Mouse (Mus musculus): ENCODE data around the gene Chmp6. TPM values are rescaled to one million over a fixed set of nuclear protein-coding genes. Genes with fewer than 3 reads are reported as not detected.

The Chmp6 gene
- polyA plus RNA-seq, 2 experiments: 55.8 to 96.0 TPM

DNA sequence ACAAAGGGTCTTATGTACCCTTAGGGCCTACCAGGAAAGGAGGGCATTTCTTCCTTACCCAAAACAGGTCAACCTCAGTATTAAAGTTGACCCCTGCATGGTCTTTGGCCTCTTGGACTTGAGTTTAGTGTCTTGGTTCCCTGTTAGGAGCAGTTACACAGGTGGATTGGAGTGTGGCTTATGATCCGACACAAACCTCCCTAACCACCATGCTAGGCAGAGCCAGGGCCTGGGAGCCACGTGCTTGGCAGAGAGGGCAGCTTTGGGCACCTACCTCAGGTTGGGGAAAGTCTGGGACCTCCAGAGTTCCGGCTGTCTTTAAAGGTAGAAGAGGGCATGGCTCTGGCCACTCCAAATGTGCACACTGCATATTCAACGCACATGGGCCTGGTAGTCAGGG lies 6.2 kb downstream of the Chmp6 start:
- Histone ChIP-seq H3K4me1 (ENCODE audit: control insufficient read depth, insufficient read depth, low read length) (peaks cover 6% of the 10 kb centered on the region), H3K4me2 (replicated peaks; ENCODE audit: low read depth, low read length, severe bottlenecking) (no peak overlapping the region), H3K9ac (ENCODE audit: low read depth, low read length, severe bottlenecking) (no peak overlapping the region), H3K9me3 (ENCODE audit: control insufficient read depth, low read length) (no peaks in the 10 kb centered on the region), H3K27me3 (ENCODE audit: control insufficient read depth, insufficient read depth, low read length) (no peaks in the 10 kb centered on the region), H3K4me3 (replicated peaks; ENCODE audit: low read length) (no peak overlapping the region), H3K27ac (replicated peaks; ENCODE audit: low read depth, low read length) (no peak overlapping the region), H3K36me3 (ENCODE audit: control insufficient read depth, insufficient read depth, low read length) (peaks cover 49% of the 10 kb centered on the region)
- no peak for DNase-seq (ENCODE audit: low spot score)
- ATAC-seq (ENCODE audit: low FRiP score, low read depth): no peak
- WGBS: 91% methylated on average over 4 of the region's 4 CpGs
- no peak for TF ChIP-seq POLR2A (IDR thresholded peaks at IDR 0.05; ENCODE audit: borderline replicate concordance, extremely low read depth, insufficient read depth, insufficient read length)

GRCm38 (mm10) chr11:119919897-119920296 lies 6.7 kb downstream of the Chmp6 start:
- no peak overlapping the region for H3K4me3 ChIP-seq (replicated peaks; ENCODE audit: low read length)
- H3K4me1 ChIP-seq (ENCODE audit: control insufficient read depth, insufficient read depth, low read length): peaks cover 2% of the 10 kb centered on the region
- no peak overlapping the region for H3K4me2 ChIP-seq (replicated peaks; ENCODE audit: low read depth, low read length, severe bottlenecking)
- DNase-seq (ENCODE audit: low spot score) (no peak), ATAC-seq (ENCODE audit: low FRiP score, low read depth) (no peak)
- H3K27ac ChIP-seq (replicated peaks; ENCODE audit: low read depth, low read length): no peak overlapping the region
- no peaks in the 10 kb centered on the region for H3K27me3 ChIP-seq (ENCODE audit: control insufficient read depth, insufficient read depth, low read length)
- no peak for TF ChIP-seq POLR2A (IDR thresholded peaks at IDR 0.05; ENCODE audit: borderline replicate concordance, extremely low read depth, insufficient read depth, insufficient read length)
- H3K36me3 ChIP-seq (ENCODE audit: control insufficient read depth, insufficient read depth, low read length): peaks cover 49% of the 10 kb centered on the region
- no peak overlapping the region for H3K9ac ChIP-seq (ENCODE audit: low read depth, low read length, severe bottlenecking)
- no peaks in the 10 kb centered on the region for H3K9me3 ChIP-seq (ENCODE audit: control insufficient read depth, low read length)
- WGBS: 60% methylated on average over 8 of the region's 8 CpGs

DNA sequence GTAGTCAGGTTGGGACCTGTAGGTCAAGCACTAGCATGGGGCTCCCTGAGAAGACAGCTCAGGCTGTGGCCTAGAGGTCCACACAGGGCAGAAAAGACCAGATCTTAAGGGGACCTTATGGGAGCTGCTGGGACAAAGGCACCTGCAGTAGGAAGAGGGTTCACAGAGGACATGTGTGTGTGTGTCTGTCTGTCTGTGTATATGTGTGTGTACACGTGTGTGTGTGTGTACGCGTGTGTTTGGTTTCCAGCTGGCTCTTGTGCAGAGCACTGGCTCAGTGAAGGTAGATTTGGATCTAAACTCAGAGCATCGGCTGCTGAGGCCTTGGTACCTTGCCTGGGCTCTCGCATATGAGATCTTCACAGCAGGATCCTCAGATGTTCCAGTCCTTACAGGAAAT lies 7.4 kb downstream of the Chmp6 start:
- no peaks in the 10 kb centered on the region for H3K27me3 ChIP-seq (ENCODE audit: control insufficient read depth, insufficient read depth, low read length)
- H3K4me3 ChIP-seq (replicated peaks; ENCODE audit: low read length): no peak overlapping the region
- no peak overlapping the region for H3K9ac ChIP-seq (ENCODE audit: low read depth, low read length, severe bottlenecking)
- no peak for ATAC-seq (ENCODE audit: low FRiP score, low read depth)
- H3K4me1 ChIP-seq (ENCODE audit: control insufficient read depth, insufficient read depth, low read length): no peaks in the 10 kb centered on the region
- H3K36me3 ChIP-seq (ENCODE audit: control insufficient read depth, insufficient read depth, low read length): peaks cover 47% of the 10 kb centered on the region
- no peak overlapping the region for H3K27ac ChIP-seq (replicated peaks; ENCODE audit: low read depth, low read length)
- H3K4me2 ChIP-seq (replicated peaks; ENCODE audit: low read depth, low read length, severe bottlenecking): no peak overlapping the region
- no peak for TF ChIP-seq POLR2A (IDR thresholded peaks at IDR 0.05; ENCODE audit: borderline replicate concordance, extremely low read depth, insufficient read depth, insufficient read length)
- DNase-seq (ENCODE audit: low spot score): no peak
- H3K9me3 ChIP-seq (ENCODE audit: control insufficient read depth, low read length): no peaks in the 10 kb centered on the region
- 89% methylated on average over 5 of the region's 5 CpGs for WGBS

GRCm38 (mm10) chr11:119925176-119925575 lies 11.9 kb downstream of the Chmp6 start:
- no peaks in the 10 kb centered on the region for H3K9me3 ChIP-seq (ENCODE audit: control insufficient read depth, low read length)
- H3K9ac ChIP-seq (ENCODE audit: low read depth, low read length, severe bottlenecking): no peak overlapping the region
- H3K4me1 ChIP-seq (ENCODE audit: control insufficient read depth, insufficient read depth, low read length): no peaks in the 10 kb centered on the region
- WGBS: 72% methylated on average over 5 of the region's 5 CpGs
- DNase-seq (ENCODE audit: low spot score) (no peak), ATAC-seq (ENCODE audit: low FRiP score, low read depth) (no peak)
- no peak overlapping the region for H3K4me3 ChIP-seq (replicated peaks; ENCODE audit: low read length)
- no peak overlapping the region for H3K27ac ChIP-seq (replicated peaks; ENCODE audit: low read depth, low read length)
- no peak overlapping the region for H3K4me2 ChIP-seq (replicated peaks; ENCODE audit: low read depth, low read length, severe bottlenecking)
- TF ChIP-seq POLR2A (IDR thresholded peaks at IDR 0.05; ENCODE audit: borderline replicate concordance, extremely low read depth, insufficient read depth, insufficient read length): no peak
- no peaks in the 10 kb centered on the region for H3K27me3 ChIP-seq (ENCODE audit: control insufficient read depth, insufficient read depth, low read length)
- peaks cover 2% of the 10 kb centered on the region; the same call in 1 of the 2 replicates for H3K36me3 ChIP-seq (ENCODE audit: control insufficient read depth, insufficient read depth, low read length)

DNA sequence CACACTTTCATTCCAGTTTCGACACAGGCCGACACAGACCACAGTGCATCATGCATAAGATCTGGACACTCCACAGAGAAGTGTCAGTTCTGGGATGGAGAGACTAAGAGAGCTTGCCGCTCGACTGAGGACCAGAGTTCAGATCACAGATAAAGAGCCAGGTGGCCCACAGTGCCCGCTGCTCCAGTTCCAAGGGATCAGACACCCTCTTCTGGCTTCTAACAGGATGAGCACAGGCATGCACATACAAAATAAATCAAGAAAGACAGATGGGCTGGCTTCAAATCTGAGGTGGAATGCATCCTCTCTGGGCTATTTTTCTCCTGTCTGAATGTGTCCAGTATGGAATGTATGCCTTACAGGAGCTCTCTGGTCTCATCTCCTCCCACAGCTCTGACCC lies 13.5 kb downstream of the Chmp6 start:
- no peak overlapping the region for H3K4me2 ChIP-seq (replicated peaks; ENCODE audit: low read depth, low read length, severe bottlenecking)
- H3K27me3 ChIP-seq (ENCODE audit: control insufficient read depth, insufficient read depth, low read length): no peaks in the 10 kb centered on the region
- H3K9ac ChIP-seq (ENCODE audit: low read depth, low read length, severe bottlenecking): no peak overlapping the region
- no peak overlapping the region for H3K27ac ChIP-seq (replicated peaks; ENCODE audit: low read depth, low read length)
- H3K9me3 ChIP-seq (ENCODE audit: control insufficient read depth, low read length): no peaks in the 10 kb centered on the region
- no peaks in the 10 kb centered on the region for H3K36me3 ChIP-seq (ENCODE audit: control insufficient read depth, insufficient read depth, low read length)
- 72% methylated on average over 5 of the region's 5 CpGs for WGBS
- DNase-seq (ENCODE audit: low spot score): no peak
- ATAC-seq (ENCODE audit: low FRiP score, low read depth): no peak
- no peaks in the 10 kb centered on the region for H3K4me1 ChIP-seq (ENCODE audit: control insufficient read depth, insufficient read depth, low read length)
- H3K4me3 ChIP-seq (replicated peaks; ENCODE audit: low read length): no peak overlapping the region
- TF ChIP-seq POLR2A (IDR thresholded peaks at IDR 0.05; ENCODE audit: borderline replicate concordance, extremely low read depth, insufficient read depth, insufficient read length): no peak
